Mouse (Mus musculus) heart, embryonic 10.5 days (tissue): ENCODE data around the gene Gclm. TPM values are rescaled to one million over a fixed set of nuclear protein-coding genes. Genes with fewer than 3 reads are reported as not detected.
"Not testable (repeated sequence)": the region's sequence is repeated elsewhere in the genome, so short reads cannot be mapped to it uniquely, and the experiment has no call there.

Experiments used
- DNase-seq: peaks from one replicate; pipeline ENCODE4 v3.0.0-alpha.2; 2017; ENCODE audit warnings: low spot score
- H3K27ac ChIP-seq: fragments of 300-500 bp; sonication (generic); 2 replicates; pipeline ENCODE4 v1.5.1; 2016; ENCODE audit warnings: mild to moderate bottlenecking
- H3K27me3 ChIP-seq: fragments of 300-500 bp; sonication (generic); 2 replicates; pipeline ENCODE4 v1.6.1; 2016; ENCODE audit warnings: mild to moderate bottlenecking; ENCODE audit not compliant: poor library complexity, insufficient read depth, severe bottlenecking
- H3K36me3 ChIP-seq: fragments of 300-500 bp; sonication (generic); 2 replicates; pipeline ENCODE4 v1.6.1; 2016; ENCODE audit warnings: mild to moderate bottlenecking, moderate library complexity
- H3K4me1 ChIP-seq: fragments of 300-500 bp; sonication (generic); 2 replicates; pipeline ENCODE4 v1.6.1; 2016; ENCODE audit warnings: mild to moderate bottlenecking
- H3K4me3 ChIP-seq: fragments of 300-500 bp; sonication (generic); 2 replicates; pipeline ENCODE4 v1.5.1; 2016; ENCODE audit warnings: mild to moderate bottlenecking, moderate library complexity
- H3K9me3 ChIP-seq: fragments of 300-500 bp; sonication (generic); 2 replicates; pipeline ENCODE4 v1.6.1; 2016; ENCODE audit warnings: mild to moderate bottlenecking, moderate library complexity
- WGBS: fragments of 180-500 bp; shearing (Covaris S2); methylation state at CpG from one replicate; pipeline ENCODE4 v1.1.7; 2016; 5-methylcytosine and 5-hydroxymethylcytosine counted together
- polyA plus RNA-seq: library from polyadenylated mRNA; unstranded; fragments of >200 nt; fragmentation: Nextera tagmentation; extraction: Ambion mirVana; gene quantifications from 2 replicates; pipeline ENCODE4 v1.2.1, GENCODE M21; 2016

Gene Gclm
- polyA plus RNA-seq, 1 experiment from 2014 or later: 76.0 TPM

GRCm38 (mm10) chr3:122208296-122209225, 36.8 kb upstream of the Gclm start:
- Histone ChIP-seq H3K4me1 (peaks cover 6% of the 10 kb centered on the region; the same call in 1 of the 2 replicates), H3K4me3 (no peak overlapping the region), H3K9me3 (no peaks in the 10 kb centered on the region), H3K36me3 (no peaks in the 10 kb centered on the region), H3K27me3 (no peaks in the 10 kb centered on the region), H3K27ac (no peak overlapping the region)
- 64% methylated on average over 15 of the region's 15 CpGs for WGBS
- no peak for DNase-seq

GRCm38 (mm10) chr3:122209511-122209910, 35.8 kb upstream of the Gclm start:
- peaks cover 6% of the 10 kb centered on the region; the same call in 1 of the 2 replicates for H3K4me1 ChIP-seq
- H3K27me3 ChIP-seq: no peaks in the 10 kb centered on the region
- H3K27ac ChIP-seq: no peak overlapping the region
- no peak overlapping the region for H3K4me3 ChIP-seq
- no peak for DNase-seq
- WGBS: 83% methylated on average over 11 of the region's 11 CpGs
- no peaks in the 10 kb centered on the region for H3K9me3 ChIP-seq
- no peaks in the 10 kb centered on the region for H3K36me3 ChIP-seq

GRCm38 (mm10) chr3:122210434-122210833, 34.9 kb upstream of the Gclm start:
- Histone ChIP-seq H3K4me3 (no peak overlapping the region), H3K9me3 (no peaks in the 10 kb centered on the region), H3K27me3 (no peaks in the 10 kb centered on the region), H3K27ac (no peak overlapping the region), H3K36me3 (no peaks in the 10 kb centered on the region), H3K4me1 (peaks cover 6% of the 10 kb centered on the region; the same call in 1 of the 2 replicates)
- DNase-seq: no peak
- 75% methylated on average over 5 of the region's 5 CpGs for WGBS

- Histone ChIP-seq H3K27ac (no peak overlapping the region), H3K9me3 (no peaks in the 10 kb centered on the region), H3K27me3 (no peaks in the 10 kb centered on the region), H3K4me1 (peaks cover 6% of the 10 kb centered on the region; the same call in 1 of the 2 replicates), H3K36me3 (no peaks in the 10 kb centered on the region), H3K4me3 (no peak overlapping the region)
- WGBS: 88% methylated on average over 7 of the region's 7 CpGs
- DNase-seq: no peak
Observed at GRCm38 (mm10) chr3:122210846-122211245, 34.5 kb upstream of the Gclm start.

- Histone ChIP-seq H3K27ac (no peak overlapping the region), H3K36me3 (no peaks in the 10 kb centered on the region), H3K4me3 (no peak overlapping the region), H3K9me3 (no peaks in the 10 kb centered on the region), H3K4me1 (peaks cover 6% of the 10 kb centered on the region; the same call in 1 of the 2 replicates), H3K27me3 (no peaks in the 10 kb centered on the region)
- 71% methylated on average over 13 of the region's 13 CpGs for WGBS
- peak; percentile 68 for DNase-seq
Observed at GRCm38 (mm10) chr3:122211446-122212125, 33.8 kb upstream of the Gclm start.

GRCm38 (mm10) chr3:122221240-122222036, 23.9 kb upstream of the Gclm start:
- peak; percentile 46 for DNase-seq
- H3K9me3 ChIP-seq: no peaks in the 10 kb centered on the region
- 83% methylated on average over 3 of the region's 3 CpGs for WGBS
- no peak overlapping the region for H3K4me3 ChIP-seq
- no peaks in the 10 kb centered on the region for H3K4me1 ChIP-seq
- H3K27me3 ChIP-seq: no peaks in the 10 kb centered on the region
- no peaks in the 10 kb centered on the region for H3K36me3 ChIP-seq
- H3K27ac ChIP-seq: no peak overlapping the region

GRCm38 (mm10) chr3:122226972-122227371, 18.4 kb upstream of the Gclm start:
- H3K4me3 ChIP-seq, H3K4me1 ChIP-seq, H3K27me3 ChIP-seq, H3K27ac ChIP-seq, H3K36me3 ChIP-seq, H3K9me3 ChIP-seq: not testable (repeated sequence)
- 45% methylated on average over 6 of the region's 6 CpGs for WGBS
- DNase-seq: peak; percentile 70

GRCm38 (mm10) chr3:122235772-122236171, 9.6 kb upstream of the Gclm start:
- Histone ChIP-seq H3K4me1 (no peaks in the 10 kb centered on the region), H3K27me3 (no peaks in the 10 kb centered on the region; the same call in 1 of the 2 replicates), H3K36me3 (no peaks in the 10 kb centered on the region), H3K9me3 (no peaks in the 10 kb centered on the region), H3K4me3 (no peak overlapping the region), H3K27ac (no peak overlapping the region)
- DNase-seq: no peak
- WGBS: 67% methylated on average over 1 of the region's 1 CpGs

- 46% methylated on average over 6 of the region's 6 CpGs for WGBS
- peaks cover 14% of the 10 kb centered on the region for H3K4me1 ChIP-seq
- no peak for DNase-seq
- peak overlapping the region; percentile 69 for H3K27ac ChIP-seq
- H3K27me3 ChIP-seq: no peaks in the 10 kb centered on the region
- H3K36me3 ChIP-seq: no peaks in the 10 kb centered on the region
- H3K9me3 ChIP-seq: no peaks in the 10 kb centered on the region
- no peak overlapping the region for H3K4me3 ChIP-seq
Observed at GRCm38 (mm10) chr3:122242876-122243275, 2.5 kb upstream of the Gclm start.

GRCm38 (mm10) chr3:122243416-122244167, 1.8 kb upstream of the Gclm start:
- WGBS: 51% methylated on average over 14 of the region's 14 CpGs
- H3K36me3 ChIP-seq: no peaks in the 10 kb centered on the region
- no peaks in the 10 kb centered on the region for H3K9me3 ChIP-seq
- no peak overlapping the region for H3K4me3 ChIP-seq
- H3K27me3 ChIP-seq: no peaks in the 10 kb centered on the region
- peak overlapping the region; percentile 77; the same call in 1 of the 2 replicates for H3K27ac ChIP-seq
- peaks cover 15% of the 10 kb centered on the region for H3K4me1 ChIP-seq
- DNase-seq: no peak

GRCm38 (mm10) chr3:122244759-122245158, 598 bp upstream of the Gclm start:
- H3K4me1 ChIP-seq: peaks cover 15% of the 10 kb centered on the region
- peak overlapping the region; percentile 96 for H3K27ac ChIP-seq
- WGBS: 60% methylated on average over 6 of the region's 6 CpGs
- no peaks in the 10 kb centered on the region for H3K9me3 ChIP-seq
- peak overlapping the region; percentile 97 for H3K4me3 ChIP-seq
- DNase-seq: no peak
- no peaks in the 10 kb centered on the region for H3K36me3 ChIP-seq
- no peaks in the 10 kb centered on the region for H3K27me3 ChIP-seq

GRCm38 (mm10) chr3:122245878-122246332, 548 bp downstream of the Gclm start:
- Histone ChIP-seq H3K36me3 (no peaks in the 10 kb centered on the region), H3K27me3 (no peaks in the 10 kb centered on the region), H3K4me1 (peaks cover 15% of the 10 kb centered on the region), H3K9me3 (no peaks in the 10 kb centered on the region), H3K27ac (peak overlapping the region; percentile 96), H3K4me3 (peak overlapping the region; percentile 97)
- DNase-seq: peak; percentile 85
- WGBS: 1% methylated on average over 47 of the region's 50 CpGs
